Mouse (Mus musculus) kidney, postnatal 10 days (tissue): ENCODE measurements at regions not wholly inside any gene's neighbourhood (a gene's known extent, or its start where the extent isn't known, plus 50 kb on each side); places are given as distances from the start of the nearest gene placed in this dataset.

Experiments
- DNase-seq: peaks from one replicate; pipeline ENCODE4 v3.0.0; 2021; ENCODE audit warnings: mixed read lengths

DNA sequence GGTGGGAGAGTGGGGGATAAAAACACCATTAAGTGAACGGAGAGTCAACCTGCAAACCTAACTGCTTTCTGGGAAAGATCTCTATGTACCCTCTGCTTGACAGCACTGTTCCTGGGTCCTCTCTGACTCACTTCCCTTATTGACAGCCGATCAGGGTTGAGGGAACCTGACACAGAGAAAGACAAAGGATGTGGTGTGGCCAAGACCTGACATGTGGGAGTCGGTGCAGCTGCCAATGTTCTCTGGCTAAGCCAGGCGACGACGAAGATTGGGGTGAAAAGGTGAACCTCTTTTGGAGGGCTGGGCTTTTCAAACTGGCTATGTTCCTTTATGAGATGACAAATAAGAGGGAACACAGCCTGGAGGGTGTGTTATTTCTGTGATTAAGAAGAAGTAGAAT, 318.6 kb upstream of the Usp25 start:
- peak; percentile 7 for DNase-seq

DNA sequence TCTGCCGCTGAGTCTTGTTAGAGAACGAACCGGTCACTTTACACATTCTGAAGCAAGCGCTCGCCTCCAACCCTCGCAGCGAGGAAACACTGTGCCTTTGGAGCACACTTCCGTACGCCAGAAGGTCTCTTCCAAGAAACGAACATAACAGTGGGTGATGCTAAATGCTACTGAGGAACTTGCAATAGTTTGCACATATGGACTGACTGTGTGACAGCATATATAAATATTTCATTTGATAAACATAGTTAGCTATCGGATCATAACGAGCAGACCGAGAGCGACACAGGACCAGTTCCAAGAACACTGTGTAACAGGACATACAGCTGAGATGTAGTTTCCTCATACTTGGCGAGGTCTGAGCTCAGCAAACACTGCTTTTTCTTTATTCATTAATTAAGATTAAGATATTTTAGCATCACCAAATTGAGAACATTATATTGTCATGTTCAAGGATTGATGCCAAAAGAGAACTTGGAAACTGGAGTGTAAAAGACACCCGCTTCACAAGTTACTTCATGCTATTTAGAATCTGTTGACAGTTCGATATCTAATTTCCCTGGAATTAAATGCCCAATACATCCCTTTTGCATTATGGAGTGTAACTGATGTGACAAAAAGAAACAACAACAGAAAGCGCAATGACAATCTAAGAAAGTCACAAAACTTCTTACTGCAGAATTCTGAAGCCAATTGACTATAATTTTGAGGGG, 314.3 kb upstream of the Nrip1 start:
- DNase-seq = no peak

DNA sequence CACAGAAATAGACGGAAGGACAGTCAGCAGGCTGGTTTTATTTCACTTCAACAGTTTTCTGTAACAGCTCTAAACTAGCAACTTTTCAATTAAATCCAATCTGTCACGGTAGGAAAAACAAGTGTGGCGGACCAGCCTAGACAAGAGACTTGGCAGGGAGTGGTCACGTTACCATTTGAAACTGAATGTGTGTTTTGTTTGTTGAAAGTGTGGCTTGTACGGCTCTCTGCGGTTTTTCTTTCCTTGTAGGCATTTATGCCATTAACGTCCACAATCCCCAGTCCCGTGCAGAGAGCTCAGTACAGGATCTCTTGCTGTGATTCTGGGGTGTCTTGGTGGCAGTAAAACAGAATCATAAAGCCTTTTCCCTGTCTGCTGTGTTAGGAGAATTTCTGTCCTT, 311.9 kb upstream of the Nrip1 start:
- DNase-seq = no peak

DNA sequence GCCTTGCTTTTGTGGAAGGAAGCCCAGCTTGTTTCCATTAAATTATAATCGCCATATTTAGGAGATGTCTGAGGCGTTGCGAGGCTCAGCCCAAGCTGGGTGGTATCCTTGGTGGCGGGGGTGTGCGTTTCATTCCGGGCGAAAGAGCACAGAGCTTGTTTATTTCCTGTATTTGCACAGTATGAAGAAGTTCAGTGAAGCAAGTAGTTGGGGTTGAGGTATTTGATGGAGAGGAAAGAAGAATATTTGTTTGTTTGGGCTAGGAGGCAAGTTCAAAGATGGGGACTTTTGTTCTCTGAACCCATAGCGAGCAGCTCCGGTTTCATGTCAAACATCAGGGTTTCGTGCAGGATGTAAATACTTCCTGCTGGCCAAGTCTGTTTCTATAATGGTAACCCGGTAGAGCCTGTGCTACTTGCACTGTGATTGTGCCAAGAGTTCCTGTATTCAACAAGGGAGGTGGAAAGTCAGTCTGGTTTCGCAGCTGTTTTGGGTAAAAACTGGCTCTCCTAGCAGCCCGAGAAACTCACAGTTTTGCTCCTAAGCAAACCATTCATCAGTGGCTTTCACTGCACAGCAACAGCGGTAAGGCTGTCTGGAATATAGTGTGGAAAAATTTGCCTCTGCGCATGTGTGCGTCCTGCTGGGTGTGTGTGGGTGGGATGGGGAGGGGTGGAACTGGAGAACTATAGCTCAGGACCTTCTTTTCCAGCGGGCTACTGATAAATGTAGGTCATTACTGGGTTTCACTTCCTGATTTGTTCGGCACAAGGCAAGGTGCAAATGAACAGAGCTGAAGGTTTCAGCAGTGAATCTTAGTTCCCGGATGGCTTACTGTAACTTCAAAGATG, 306.7 kb upstream of the Nrip1 start:
- DNase-seq = peak; percentile 21

GRCm38 (mm10) chr16:76678885-76679284, 305.3 kb upstream of the Nrip1 start:
- no peak for DNase-seq

GRCm38 (mm10) chr16:76669795-76670194, 296.2 kb upstream of the Nrip1 start:
- DNase-seq = no peak

- no peak for DNase-seq
These were observed 293.4 kb upstream of the Nrip1 start for GRCm38 (mm10) chr16:76667046-76667445.

GRCm38 (mm10) chr16:76655106-76655505, 281.5 kb upstream of the Nrip1 start:
- no peak for DNase-seq

- no peak for DNase-seq
These were observed 270.7 kb upstream of the Nrip1 start for GRCm38 (mm10) chr16:76644281-76644680.

DNA sequence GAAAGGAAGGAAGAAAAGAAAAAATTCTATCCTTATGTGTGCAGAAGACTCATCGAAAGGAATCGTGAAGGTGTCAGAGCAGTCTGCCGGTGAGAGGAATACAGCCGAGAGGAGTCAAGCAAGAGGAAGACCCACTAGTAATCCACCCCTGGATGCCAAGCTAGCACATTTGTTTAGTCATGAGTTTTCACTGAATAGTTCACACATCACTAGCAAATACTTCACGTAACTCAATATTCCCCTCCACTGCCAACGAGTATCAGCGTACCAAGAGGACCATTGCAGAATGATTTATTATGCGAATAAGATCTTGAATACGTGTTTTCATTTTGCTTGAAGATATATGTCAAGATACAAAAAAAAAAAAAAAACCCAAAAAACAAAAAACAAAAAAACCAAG, 270.2 kb upstream of the Nrip1 start:
- DNase-seq = no peak

GRCm38 (mm10) chr16:76635169-76635568, 261.5 kb upstream of the Nrip1 start:
- DNase-seq = no peak

GRCm38 (mm10) chr16:76634196-76634698, 260.6 kb upstream of the Nrip1 start:
- no peak for DNase-seq

- peak; percentile 24 for DNase-seq
These were observed 252.5 kb upstream of the Nrip1 start for GRCm38 (mm10) chr16:76626142-76626541.

DNA sequence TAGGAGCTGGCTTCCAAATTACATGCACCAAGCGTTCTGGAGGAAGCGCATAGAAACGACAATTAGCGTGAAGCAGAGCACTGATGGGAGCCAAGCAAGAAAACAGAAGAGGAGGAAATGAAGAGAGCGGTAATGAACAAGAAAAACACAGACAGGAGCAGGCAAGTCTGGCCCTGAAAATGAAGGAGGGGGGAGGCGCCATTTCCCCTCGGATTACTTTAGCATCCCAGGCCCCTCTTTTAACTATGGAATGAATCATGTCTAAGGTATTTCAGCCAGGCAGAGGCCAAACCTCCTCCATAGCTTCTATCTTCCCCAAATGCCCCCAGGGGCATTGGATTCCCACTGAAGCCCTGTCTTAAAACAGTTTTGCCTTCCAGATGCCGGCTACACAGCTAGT, 248.1 kb upstream of the Nrip1 start:
- DNase-seq = peak; percentile 18

- DNase-seq = no peak
These were observed 244.7 kb upstream of the Nrip1 start for GRCm38 (mm10) chr16:76618295-76618694.

DNA sequence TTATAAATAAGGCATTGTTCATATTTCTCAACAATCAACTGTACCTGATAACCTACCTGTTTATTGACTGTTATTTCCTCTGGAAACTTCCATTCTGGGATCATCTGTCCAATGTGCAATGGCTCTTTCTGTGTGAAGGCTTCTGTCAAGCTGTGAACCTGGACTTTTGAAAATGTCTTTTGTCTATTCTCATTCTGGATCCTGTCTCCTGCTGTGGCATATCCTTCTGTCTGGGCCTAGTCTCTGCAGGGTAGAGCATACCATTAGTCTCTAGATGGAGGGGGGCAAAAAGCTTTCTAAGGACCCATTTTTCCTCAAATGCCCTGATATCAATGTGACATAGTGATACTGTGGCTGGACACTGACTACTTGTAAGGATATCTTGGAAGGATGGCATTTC, 237.4 kb upstream of the Nrip1 start:
- DNase-seq = no peak

- no peak for DNase-seq
These were observed 231.3 kb upstream of the Nrip1 start for GRCm38 (mm10) chr16:76604914-76605313.

GRCm38 (mm10) chr16:76603846-76604258, 230.2 kb upstream of the Nrip1 start:
- DNase-seq = no peak

- no peak for DNase-seq
These were observed 229.8 kb upstream of the Nrip1 start for GRCm38 (mm10) chr16:76603431-76603830.

- DNase-seq = no peak
These were observed 226.5 kb upstream of the Nrip1 start for GRCm38 (mm10) chr16:76600131-76600530.

GRCm38 (mm10) chr16:76591956-76592768, 218.5 kb upstream of the Nrip1 start:
- peak; percentile 41 for DNase-seq

DNA sequence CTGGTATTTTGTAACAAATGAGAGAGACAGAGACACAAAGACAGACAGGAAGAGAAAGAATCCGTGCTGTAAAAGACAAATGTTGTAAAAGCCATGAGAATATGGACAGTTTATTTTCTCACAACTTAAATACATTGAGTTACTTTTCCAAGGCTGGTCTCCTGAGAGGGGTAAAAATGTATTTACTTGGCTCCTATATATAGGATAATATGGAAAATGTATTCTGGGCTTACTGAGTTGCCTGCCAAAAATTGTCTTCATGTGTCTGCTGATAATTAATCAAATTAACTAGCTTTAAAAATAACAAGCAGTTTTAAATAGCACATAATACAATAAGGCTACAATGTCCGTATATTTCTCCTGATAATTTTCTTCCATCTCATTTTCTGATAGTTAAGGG, 216.2 kb upstream of the Nrip1 start:
- DNase-seq = no peak

- DNase-seq = no peak
These were observed 203.6 kb upstream of the Nrip1 start for GRCm38 (mm10) chr16:76577206-76577605.
